Mouse (Mus musculus): ENCODE results near the gene Tubb4b.
"Not testable (repeated sequence)": the region's sequence is repeated elsewhere in the genome, so short reads cannot be mapped to it uniquely, and the experiment has no call there.

Gene Tubb4b

DNA sequence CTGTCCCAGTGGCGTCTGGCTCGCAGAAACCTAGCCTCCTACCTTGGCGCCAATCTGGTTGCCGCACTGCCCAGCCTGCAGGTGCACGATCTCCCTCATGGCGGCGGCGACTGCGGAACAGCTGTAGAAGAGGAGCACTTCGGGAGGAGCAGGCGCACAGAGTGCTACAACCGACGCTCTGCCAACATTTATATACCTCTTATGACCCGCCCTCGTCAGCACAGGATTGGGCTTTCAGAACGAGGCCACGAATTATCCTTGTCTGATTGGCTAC, at the start of gene Tubb4b:
Gene Tubb4b (minus strand): TSS at position 211 of the 274 bp plus-strand sequence.
- no peak for DNase-seq (ENCODE audit: low read depth, low spot score)

- no peak for DNase-seq (ENCODE audit: low read depth, low spot score)
Measured at GRCm38 (mm10) chr2:25273010-25273409, 48.5 kb upstream of the Tubb4b start.

DNA sequence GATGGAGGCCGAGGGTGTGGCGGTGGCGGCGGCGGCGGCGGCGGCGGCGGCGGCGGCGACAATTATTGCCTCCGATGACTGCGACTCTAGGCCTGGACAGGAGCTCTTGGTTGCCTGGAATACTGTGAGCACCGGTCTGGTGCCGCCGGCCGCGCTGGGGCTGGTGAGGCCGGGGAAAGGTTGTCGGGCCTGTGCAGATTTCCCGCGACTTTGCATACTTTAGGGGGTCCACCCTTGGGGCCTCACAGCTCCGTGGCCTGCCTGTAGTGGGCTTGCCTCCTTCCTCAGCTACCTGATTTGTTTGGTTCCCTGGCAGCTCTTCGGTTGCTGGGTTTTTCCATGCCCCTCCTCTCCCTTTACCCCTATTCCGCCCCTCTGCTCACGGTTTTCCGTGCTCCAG, 48.0 kb upstream of the Tubb4b start:
- no peak for DNase-seq (ENCODE audit: low read depth, low spot score)

- DNase-seq (ENCODE audit: low read depth, low spot score) = peak; percentile 98
Measured at GRCm38 (mm10) chr2:25271827-25272511, 47.5 kb upstream of the Tubb4b start, which contains the start of the genes Ssna1 and Anapc2. Ssna1 (minus strand) TSS chr2:25272438. Anapc2 (plus strand) TSS chr2:25272478.

- DNase-seq (ENCODE audit: low read depth, low spot score) = no peak
Measured at GRCm38 (mm10) chr2:25267746-25268309, 43.3 kb upstream of the Tubb4b start.

GRCm38 (mm10) chr2:25267241-25267640, 42.7 kb upstream of the Tubb4b start:
- no peak for DNase-seq (ENCODE audit: low read depth, low spot score)

GRCm38 (mm10) chr2:25266720-25267119, 42.2 kb upstream of the Tubb4b start:
- peak; percentile 61 for DNase-seq (ENCODE audit: low read depth, low spot score)

DNA sequence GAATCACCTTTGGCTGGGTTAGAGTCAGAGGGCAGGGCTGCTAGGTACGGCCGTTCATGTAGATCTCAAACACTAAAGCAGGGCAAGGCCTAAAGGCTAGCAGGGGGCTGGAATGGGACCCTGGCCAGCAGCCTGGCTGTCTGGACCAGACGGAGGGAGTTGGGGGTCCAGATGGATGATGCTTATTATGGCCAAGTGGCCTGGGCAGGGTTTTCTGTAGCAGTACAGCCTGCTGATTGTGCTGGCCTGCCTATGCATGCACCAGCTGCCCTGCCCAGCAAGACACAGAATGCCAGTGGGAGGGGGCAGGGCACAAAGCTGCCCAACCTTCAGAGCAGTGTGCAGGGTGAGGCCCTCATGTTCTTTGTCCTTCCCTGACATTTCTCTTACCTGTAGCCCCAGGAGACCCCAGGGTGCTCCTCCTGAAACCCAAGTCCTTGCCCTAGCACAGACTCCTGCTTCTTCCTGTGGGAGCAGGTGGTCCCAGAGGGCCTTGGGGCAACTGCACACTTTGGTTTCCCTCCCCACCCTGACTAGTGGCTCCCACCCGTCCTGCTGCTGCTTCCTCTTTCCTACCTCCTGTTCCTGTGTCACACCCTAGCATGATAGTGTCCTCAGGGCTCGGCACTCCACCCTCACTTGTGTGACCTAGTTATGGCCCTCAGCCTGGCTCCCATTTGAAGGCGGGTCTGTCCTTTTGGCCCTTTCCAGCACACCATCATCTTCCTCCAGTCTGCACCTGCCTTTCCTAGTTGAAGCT, 41.6 kb upstream of the Tubb4b start:
- peak; percentile 54 for DNase-seq (ENCODE audit: low read depth, low spot score)

GRCm38 (mm10) chr2:25264851-25265250, 40.3 kb upstream of the Tubb4b start:
- no peak for DNase-seq (ENCODE audit: low read depth, low spot score)

- DNase-seq (ENCODE audit: low read depth, low spot score) = no peak
Measured at GRCm38 (mm10) chr2:25264286-25264660, 39.8 kb upstream of the Tubb4b start.

- DNase-seq (ENCODE audit: low read depth, low spot score) = no peak
Measured at GRCm38 (mm10) chr2:25263623-25264285, 39.3 kb upstream of the Tubb4b start.

DNA sequence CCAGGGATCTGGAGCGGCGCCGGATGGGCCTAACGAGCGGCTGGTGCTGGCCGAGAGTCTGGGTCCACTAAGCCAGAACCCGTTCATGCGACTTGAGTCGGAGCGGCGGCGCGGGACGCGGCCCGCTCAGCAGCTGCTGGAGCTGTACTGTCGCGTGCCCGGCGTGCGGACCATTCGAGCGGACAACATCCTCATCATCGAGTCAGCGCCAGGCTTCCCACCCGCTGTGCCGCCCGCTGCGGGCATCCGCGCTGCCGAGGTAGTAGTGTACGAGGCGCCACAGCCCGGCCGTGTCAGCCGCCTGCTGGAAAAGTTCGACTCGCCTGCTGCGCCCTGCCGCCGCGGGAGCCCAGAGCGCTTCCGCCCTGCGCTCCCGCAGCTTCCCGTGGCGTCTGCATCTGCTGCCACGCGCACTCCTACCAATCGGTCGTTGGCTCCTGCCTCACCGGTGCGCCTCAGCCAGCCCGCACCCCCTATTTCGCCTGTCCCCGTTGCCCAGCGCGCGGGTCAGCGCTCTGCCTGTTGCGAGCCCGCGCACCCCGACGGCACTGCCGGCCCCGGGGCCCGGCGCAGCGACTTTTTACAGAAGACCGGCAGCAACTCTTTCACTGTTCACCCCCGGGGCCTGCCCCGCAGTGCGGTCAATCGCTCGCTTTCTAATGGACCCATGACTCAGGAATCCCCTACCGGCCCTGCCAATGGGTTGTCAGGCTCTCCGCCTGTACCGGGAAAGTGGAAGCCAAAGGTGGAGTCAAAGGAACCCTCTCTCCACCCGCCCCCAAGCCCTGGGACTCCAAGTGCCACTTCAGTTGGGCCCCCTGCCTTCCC, 38.5 kb upstream of the Tubb4b start:
- peak; percentile 55 for DNase-seq (ENCODE audit: low read depth, low spot score)

- peak; percentile 99 for DNase-seq (ENCODE audit: low read depth, low spot score)
Measured at GRCm38 (mm10) chr2:25262291-25262767, 37.8 kb upstream of the Tubb4b start, which contains the start of gene Tprn. Tprn (plus strand) TSS chr2:25262618.

DNA sequence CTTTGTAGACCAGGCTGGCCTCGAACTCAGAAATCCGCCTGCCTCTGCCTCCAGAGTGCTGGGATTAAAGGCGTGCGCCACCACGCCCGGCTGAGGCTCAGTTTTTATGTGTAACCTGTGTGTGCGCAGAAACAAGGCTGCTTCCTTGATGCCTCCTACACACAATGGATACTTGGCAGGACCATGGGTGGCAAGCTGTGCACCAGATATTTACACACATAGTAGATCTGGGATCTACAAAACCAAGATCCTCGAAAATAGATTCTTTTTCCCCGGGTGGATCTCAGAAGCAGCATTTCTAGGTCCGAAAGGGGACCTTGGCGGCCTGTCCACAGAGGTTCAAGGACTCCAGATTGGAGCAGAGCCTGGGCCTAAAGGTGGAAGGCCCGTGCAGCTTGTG, 37.4 kb upstream of the Tubb4b start:
- DNase-seq (ENCODE audit: low read depth, low spot score) = peak; percentile 45

DNA sequence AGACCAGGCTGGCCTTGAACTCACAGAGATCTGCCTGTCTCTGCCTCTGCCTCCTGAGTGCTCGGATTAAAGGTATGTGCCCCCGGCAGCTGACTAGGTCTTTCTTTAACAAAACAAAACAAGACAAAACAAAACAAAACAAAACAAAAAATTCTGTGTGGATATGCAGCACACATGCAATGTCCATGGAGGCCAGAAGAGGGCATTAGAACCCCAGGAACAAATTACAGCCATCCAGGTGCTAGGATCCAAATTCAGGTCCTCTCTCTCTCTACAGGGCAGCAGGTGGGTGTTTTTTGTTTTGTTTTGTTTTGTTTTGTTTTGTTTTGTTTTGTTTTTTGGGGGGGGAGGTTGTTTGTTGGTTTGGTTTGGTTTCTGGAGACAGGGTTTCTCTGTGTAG, 34.4 kb upstream of the Tubb4b start:
- peak; percentile 67 for DNase-seq (ENCODE audit: low read depth, low spot score)

- not testable (repeated sequence) for DNase-seq (ENCODE audit: low read depth, low spot score)
Measured at GRCm38 (mm10) chr2:25257250-25257649, 32.7 kb upstream of the Tubb4b start.

- peak; percentile 84 for DNase-seq (ENCODE audit: low read depth, low spot score)
Measured at GRCm38 (mm10) chr2:25256443-25257109, 32.1 kb upstream of the Tubb4b start.

DNA sequence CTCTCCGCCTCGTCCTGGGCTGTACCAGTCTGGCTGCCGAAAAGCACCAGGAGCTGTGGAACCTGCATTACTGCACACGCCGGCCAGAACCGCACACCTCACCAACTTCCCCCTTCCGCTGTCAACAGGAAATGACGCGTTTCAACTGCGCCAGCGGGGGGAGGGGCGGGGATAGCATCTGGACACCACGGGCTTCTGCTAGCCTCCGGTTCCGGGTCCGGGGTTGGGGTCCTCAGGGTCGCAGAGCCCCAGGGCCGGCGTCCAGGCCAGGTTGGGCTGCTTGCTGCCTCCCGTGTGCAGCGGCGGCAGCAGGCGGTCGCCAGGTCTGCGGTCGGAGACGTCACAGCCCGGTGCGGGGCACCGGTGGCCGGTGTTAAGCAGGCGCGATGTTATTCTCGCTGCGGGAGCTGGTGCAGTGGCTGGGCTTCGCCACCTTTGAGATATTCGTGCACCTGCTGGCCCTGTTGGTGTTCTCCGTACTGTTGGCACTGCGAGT, 30.8 kb upstream of the Tubb4b start, which contains the start of gene Tmem203:
Gene Tmem203 (plus strand): TSS at position 156 of the 496 bp plus-strand sequence.
- DNase-seq (ENCODE audit: low read depth, low spot score) = peak; percentile 91

- DNase-seq (ENCODE audit: low read depth, low spot score) = peak; percentile 44
Measured at GRCm38 (mm10) chr2:25252331-25252730, 27.8 kb upstream of the Tubb4b start.

All from ES-CJ7 (cell line).